Mouse (Mus musculus) lung, postnatal 4 days (tissue): ENCODE measurements around the gene Ckap2.

Experiments used
- DNase-seq, 2 experiments: peaks; one replicate each; pipeline ENCODE4 v3.0.0; 2021

Ckap2 gene

DNA sequence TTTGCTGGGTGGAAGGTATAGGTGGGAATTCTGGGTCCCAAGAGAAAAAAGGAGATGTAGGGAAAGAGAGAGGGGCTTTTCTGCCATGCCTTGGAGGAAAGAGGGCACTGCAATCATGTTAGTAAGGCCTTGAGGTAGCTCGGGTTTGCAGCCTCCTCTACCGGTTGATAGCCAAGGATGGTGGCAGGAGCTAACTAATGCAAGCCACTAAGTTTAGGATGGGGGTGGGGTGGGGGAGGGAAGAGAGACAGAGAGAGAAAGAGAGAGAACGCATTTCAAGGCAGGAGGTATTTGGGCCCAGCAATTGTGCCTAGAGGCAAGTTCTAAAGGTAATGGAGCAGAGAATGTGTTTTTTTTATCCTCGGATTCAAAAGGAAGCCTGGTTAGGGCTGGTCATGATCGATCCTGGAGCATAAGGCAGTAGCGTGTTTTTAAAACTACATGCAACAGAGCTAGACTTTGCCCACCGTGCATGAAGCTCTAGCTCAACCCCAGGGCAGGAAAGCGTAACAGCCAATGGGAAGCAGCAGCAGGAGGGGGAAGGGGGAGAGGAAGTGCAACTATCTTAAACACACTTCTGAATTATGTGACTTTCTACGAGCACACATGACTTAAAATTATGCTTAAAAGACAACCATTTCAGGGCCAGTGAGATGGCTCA lies 37.8 kb downstream of the Ckap2 start:
- DNase-seq = no peak

DNA sequence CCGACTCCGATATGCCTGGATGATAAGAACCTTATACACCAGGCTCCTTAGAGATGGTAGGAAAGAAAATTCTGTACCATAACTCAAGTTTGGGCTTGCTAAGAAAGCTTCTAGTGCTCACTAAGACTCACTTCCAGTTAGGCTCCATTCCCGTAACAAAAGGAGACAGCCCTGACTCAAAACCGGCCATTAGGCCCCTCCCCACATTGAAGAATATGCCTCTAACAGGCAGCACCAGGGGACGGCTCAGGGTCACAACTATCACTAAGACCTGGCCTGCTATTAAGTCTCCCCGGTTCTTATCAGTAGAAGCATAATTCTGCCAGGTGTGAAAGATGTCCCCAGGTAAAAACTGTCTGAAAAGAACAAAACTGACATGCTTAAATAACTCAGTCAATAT lies 39.8 kb downstream of the Ckap2 start:
- DNase-seq = no peak

DNA sequence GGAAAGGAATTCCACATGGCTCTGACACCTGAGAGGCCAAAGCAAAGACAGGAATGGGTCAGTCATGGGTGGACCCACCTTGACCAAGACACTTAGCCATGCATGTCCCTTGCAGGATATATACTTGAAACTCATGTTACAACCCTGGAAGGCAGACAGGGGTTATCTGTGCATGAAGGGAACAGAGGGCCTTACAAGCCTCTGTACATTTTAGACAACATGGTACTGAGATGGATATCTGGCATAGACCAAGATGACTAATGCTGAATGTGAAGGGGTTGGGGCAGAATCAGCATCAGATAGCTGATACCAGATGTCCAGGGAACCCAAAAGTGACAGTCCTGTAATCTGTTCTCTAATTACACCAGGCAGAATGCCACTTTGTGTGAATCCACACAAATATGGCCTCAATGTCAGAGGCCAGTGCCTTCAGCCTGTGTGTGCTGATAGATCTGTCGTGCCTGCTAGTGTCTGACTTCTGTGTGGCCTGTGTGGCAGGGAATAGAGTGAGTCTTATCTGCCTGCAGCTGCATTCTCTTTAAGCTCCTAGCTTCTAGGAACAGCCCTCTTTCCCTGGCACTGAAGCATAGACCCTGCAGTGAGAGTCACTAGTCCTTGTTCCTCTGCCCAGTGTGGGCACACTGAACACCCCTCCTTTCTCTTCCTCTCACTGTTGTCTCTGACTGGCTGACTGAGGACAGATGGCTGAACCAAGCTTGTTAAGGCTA lies 41.7 kb downstream of the Ckap2 start:
- no peak for DNase-seq

DNA sequence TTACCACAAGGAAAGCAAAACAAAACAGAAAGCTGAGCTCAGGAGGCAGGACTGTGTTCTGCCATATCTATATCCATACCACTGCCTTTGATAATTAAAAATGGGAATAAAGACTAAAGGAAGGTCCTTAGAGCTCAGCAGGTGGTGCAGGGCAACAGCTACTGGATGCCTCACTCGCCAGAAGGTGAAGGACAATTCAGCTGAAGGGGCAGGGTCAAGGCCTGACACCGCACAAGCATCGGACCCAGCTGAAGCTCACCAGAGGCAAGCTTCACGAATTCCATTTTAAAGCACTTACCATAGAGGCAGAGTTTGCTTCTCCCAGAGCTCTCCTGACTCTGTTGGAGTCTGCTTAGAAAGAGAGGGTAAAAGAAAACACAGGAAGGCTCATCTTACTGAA lies 43.0 kb downstream of the Ckap2 start:
- DNase-seq = no peak

DNA sequence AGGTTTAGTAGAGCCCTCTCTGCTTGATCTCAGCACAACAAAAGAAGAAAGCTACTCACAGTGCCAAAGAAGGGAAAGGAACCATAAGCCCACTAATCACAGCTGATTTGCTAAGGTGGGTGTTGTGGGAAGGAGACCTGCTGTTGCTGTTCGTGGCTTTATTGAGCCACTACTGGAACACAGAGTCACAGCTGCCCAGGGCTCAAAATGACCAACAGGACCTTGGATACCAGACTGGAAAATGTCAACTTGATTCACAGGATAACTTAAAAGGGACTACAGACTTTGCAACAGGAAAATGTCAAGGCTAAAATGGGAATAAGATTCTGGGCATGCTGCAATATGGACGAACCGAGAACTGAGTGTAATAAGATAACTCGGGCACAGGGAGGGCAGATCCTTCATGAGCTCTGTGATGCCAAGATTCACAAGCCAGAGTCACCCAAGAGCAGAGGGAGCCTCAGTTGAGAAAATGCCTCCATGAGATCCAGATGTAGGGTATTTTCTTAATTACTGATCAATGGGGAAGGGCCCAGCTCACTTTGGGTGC lies 43.7 kb downstream of the Ckap2 start:
- no peak for DNase-seq

DNA sequence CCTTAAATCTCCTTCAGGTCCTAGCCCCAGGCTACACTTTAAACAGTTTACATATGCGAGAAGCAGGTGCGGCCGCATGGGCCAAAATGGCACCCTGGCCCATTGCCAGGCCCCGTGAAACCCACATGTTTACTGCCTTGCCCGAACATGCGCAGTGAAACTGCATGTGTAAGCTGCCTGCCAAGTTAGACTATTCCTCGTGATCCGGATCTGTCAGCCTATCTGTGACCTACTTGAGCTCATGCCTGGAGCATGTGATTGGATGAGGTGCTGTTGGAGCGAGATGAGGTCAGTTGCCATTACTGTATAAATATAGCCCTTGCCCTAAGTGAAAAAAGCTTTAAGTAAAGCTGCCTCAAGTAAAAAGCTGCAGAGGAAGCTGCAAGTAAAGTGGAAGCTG lies 49.2 kb downstream of the Ckap2 start:
- peak in 1 of 2 experiments; percentile 31 for DNase-seq

DNA sequence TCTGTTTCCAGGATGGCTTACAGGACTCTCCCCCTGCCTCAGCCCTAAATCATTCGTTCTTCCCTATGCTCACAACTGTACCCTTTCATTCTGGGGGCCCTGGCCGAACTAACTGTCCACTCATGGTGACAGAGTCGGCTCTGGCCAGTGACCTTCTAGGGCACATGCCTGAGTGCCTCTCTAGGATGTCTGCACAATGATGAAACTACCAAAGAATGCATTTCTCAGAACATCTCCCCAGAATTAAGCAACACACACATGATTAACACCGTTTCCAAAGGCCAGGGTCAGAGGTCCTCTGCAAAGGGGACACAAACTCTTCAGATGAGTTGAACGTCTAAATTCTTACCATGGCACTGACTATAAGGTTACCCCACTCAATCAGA lies 50.9 kb downstream of the Ckap2 start:
- DNase-seq = no peak

DNA sequence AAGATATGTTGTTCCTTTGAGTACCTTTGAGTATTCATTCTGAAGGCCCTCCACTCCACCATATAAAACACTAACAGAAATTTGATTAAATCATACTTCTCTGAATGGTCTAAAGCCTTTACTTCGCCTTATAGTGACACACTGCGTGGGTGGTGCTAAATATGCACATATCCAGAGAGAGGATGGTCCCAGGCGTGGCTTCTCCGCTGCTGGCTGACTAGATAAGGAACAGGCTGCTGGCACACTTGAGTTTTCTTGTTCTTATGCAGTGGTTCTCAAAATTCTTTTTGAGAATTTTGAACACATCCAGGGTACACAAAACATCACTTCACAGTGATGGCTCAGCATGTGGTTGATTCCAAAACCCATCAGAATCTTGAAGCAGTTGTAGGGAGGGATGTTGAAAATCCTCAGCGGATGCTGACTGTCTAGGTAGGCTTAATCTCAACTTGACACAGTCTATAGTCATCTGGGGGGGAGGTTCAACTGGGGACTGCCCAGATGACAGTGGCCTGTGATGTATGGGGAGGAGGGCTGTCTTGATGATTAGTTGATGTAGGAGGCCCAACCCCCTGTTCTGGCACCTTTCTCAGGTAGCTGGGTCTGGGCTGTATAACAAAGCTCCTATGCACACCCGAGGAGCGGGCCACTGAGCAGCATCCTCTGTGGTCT lies 51.4 kb downstream of the Ckap2 start:
- no peak for DNase-seq

DNA sequence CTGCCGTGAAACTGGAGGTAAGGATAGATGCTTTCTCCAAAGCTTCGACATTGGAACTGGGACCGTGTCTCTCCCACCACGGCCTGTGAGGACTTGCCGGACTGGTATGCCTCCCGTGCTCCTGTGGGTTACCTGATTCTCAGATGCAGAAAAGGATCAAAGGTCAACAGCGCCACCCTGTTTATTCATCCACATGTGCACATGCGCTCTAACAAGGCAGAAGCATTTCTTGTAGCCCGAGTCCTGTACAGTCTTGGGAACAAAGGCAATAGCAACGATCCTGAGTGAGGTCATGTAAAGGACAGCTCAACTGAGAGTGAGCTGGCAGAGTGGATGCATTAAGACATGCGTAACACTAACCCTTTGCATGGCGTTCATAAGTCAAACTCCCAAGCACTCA lies 53.6 kb downstream of the Ckap2 start:
- DNase-seq = no peak

DNA sequence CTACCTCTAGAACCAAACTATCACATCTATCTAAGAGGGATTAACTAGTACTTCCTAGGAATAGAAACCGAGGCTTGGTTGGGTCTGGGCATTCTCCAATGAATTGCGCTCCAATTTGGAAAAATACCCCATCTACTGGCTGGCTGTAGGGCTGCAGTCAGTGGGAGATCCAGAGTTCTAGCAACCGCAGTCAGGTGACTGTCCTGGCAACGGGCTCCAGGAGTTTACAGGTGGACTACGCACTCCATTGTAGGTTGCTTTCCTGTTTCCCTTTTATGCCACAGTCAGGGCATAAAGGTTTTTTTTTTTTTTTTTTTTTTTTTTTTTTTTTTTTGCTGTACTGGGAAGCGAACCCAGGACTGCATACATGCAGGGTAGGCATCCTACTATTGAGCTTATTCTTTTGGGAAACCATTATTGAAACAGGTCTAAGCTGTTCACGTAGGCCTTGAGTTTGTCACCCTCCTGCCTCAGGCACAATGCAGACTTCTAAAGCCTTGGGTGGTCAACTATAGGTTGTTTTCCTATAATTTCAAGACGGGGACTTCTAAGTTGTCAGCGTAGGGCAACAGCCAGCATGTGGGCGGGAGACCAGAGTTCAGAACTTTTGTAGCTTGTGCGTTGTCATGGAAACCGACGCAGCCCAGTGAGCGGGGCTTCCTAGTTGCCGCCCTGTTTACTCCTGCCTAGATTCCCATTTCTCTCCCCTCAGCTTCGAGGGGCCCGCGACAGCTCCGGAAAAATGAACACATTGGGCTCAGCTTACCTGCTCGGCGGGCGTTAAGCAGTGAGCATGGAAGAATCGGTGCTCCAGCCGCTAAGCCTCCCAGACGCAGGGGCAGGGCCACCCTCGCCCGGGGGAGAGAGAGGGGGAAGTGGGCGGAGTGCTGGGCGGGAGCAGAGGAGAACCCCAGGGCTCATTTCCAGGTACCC lies 61.1 kb downstream of the Ckap2 start, which contains the start of gene Nek5:
TSS of gene Nek5 (minus strand) at position 834 of the 933 bp plus-strand sequence.
- peak; percentile 30 to 32 for DNase-seq
